Mouse (Mus musculus): Measurements from ENCODE around the gene Cdc34. TPM values are rescaled to one million over a fixed set of nuclear protein-coding genes. Genes with fewer than 3 reads are reported as not detected.

Gene Cdc34
- polyA plus RNA-seq (2012; rRNA removed; ENCODE audit: low replicate concordance) = 199 and 244 TPM in 2 replicates

DNA sequence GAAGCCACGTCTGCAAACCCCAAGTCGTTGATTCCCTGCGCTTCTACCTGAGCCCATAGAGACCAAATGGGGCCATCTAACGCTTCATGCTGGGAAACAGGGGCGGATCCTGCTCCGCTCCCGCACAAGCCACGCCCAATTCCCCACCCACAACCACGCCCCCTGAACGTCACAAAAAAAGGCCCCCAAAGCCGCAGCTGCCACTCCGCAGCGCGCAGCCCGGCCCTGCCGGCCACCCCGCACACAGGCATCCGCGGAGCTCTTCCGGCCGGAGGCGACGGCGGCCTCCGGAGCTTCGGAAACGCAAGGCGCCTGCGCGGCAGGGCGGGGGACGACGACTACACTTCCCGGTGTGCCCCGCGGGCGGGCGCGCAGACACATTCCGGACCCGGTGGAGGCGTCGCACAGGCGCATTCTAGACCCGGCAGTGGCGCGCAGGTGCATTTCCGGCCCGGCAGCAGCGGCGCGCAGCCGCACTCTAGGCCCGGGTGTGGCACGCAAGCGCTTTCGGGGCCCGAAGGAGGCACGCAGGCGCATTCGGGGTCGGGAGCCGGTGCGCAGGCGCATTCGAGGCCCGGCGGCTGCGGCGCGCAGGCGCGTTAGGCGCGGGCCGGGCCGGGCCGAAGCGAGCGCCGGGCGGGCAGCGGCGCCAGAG, at the start of gene Cdc34:
Cdc34 (plus strand) TSS at position 605 of the 655 bp plus-strand sequence.

DNA sequence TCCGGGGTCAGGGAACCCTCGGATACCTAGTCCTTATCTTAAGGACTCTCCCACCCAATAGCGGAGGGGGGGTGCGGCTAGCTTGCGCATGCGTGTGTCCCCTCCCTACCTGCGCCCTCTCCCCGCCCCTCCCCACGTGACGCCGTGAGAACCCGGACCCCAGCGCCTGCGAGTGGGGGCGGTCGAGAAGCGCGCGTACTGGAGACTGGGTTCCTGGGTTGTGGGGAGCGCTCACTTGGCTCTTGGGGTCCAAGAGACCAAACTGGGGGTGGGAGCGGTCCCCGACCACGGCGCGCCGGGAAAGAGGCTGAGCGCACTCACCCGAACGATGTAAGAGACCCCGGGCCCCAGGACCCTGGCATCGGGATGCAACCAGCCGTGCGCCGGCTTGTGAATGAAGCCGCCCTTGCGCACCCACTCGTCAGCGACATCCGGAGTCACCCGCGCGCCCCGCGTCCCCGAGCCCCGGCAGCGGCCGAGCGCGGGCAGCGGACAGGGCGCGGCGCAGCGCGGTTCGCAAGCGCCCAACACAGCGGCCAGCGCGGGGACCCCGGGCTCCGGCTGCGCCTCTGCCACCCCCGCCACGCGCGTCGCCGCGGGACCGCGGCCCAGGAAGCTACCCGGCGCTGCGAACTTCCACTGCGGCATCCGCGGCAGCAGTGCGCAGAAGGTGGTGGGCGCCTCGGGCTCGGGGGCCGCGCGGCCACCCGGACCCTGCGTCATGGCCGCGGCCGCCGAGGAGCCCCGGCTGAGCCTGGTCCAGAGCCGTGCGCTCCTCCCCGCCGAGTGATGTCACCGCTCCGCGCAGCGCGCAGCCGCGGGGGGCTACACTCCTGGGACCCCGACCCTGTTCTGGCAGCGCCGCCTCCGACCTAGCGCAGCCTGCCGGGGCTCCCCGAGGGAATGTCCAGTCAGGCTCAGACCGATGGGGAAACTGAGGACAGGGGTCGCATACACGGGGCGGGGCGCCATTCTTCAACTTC, 44.6 kb upstream of the Cdc34 start, which contains the start of gene Shc2:
Shc2 (minus strand) TSS at position 791 of the 983 bp plus-strand sequence.

GRCm38 (mm10) chr10:79645711-79646110, 36.3 kb upstream of the Cdc34 start, which contains the start of gene Odf3l2:
Gene Odf3l2, minus strand, starts transcription at chr10:79645738.

DNA sequence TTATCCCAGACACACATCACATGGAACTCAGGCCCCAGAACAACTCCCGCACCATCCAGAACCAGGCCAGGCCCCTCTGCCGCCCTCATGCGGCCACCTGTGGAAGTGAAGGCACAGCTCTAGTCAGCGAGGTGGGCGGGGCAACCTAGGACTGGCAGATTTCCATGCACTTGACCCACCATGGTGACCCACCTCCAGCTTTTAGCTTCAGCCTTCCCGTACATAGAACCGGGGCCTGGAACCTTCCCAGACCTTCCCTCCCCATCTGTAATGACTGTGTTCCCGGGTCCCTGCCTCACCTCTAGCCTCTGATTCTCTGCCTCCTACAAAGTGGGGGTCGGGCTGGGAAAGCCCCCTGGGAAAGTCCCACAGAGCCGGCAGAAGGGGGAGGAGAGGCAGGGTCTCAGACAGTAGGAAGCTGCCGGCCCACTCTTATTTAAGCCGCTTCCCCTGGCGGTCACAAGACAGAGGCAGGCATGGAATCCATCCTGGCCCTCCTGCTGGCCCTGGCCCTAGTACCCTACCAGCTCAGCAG, 17.8 kb upstream of the Cdc34 start, which contains the start of gene Madcam1:
Madcam1 (plus strand) TSS at position 429 of the 535 bp plus-strand sequence.

DNA sequence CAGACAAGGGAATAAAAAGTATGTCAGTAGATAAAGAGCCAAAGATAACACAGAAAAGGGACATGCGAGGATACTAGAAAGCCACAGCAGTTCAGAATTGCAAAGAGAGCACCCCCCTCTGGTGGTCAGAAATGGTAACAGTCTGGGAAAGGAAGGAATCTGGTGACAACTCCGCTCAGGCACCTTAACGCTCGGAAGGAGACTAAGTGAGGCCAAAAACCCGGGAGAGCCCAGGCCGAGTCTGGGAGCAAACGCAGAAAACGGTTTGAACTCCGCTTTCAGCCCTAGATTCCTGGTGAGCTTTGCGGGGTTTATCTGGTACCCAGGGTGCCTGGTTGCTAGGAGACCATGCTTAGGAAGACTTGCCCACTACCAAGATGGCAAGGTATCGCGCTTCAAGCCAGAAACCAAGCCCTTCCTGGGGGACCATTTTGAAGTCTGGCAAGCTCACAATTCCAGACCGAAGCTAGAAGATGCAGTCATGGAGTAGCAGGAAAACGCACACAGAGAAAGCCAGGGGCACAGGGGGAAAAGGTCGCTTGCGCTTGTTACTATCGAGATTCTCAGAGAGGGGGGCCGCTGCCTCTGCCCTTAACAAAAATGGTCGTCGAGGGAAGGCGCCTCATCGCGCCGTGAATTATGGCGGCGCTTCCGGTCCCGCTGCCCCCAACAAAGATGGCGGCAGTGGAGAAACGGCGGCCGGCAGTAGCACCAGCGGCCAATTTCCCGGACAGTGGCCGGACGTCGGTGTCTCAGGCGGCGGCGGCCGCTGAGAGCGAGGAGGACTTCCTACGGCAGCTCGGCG, 13.0 kb upstream of the Cdc34 start, which contains the start of gene Tpgs1:
Tpgs1 (plus strand) TSS at position 599 of the 805 bp plus-strand sequence.

DNA sequence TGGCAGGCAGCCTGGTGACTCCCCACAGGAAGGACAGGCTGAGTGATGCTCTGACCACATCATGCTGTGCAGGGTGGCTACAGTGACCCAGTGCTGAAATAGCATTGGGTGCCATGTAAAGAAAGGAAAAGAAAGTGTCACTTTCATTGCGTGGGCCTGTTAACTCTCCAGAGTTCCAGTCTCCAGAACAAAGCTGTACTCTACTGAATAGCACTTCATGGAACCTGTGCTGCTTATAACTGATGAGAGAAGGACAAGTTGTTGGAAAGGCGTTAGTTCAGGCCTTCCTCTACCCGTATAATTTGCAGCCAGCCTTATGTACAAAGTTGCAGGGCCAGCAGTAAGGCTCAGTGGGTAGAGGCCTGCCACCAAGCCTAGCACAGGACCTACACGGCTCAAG, 6.7 kb downstream of the Cdc34 start, which contains the start of gene Gzmm:
Gzmm (plus strand) TSS at position 301 of the 400 bp plus-strand sequence.

DNA sequence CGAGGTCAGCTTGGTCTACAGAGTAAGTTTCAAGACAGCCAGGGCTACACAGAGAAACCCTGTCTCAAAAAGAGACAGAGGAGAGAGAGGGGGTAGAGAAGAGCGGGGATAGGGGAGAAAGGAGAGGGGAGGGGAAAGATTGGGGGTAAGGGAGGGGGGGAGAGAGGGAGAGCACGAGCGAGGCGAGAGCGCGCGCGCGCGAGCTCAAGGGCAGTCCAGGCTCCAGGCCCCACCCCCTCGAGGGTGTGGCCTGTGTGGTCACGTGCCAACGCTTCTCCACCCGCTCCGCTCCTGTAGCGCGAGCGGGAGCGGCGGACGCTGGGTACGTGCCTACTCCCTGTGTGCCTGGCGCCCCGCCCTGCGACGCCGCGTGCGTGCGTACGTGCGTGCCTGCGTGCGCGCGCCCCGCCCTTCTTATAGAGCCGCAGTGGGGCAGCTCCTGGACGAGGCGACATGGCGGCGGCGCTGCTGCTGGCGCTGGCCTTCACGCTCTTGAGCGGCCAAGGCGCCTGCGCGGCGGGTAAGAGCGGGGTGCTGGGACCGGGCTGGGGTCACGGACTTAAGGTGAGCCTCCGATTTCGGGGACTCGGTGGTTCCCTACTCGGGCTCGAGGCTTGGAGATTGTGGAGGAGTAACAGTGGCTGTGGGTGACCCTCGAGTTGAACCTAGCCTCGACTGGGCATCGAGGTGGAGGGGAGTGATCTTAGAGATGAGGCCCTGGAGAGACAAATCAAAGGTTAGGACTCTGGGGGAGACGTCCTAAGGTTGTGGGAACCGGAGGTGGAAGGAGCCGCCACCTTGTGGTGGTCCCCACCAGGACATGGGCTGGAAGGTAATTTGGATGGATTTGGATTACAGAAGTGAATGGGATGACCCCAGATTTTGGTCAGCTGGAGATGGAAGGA, 22.3 kb downstream of the Cdc34 start, which contains the start of gene Bsg:
Bsg (plus strand) TSS at position 427 of the 905 bp plus-strand sequence.

DNA sequence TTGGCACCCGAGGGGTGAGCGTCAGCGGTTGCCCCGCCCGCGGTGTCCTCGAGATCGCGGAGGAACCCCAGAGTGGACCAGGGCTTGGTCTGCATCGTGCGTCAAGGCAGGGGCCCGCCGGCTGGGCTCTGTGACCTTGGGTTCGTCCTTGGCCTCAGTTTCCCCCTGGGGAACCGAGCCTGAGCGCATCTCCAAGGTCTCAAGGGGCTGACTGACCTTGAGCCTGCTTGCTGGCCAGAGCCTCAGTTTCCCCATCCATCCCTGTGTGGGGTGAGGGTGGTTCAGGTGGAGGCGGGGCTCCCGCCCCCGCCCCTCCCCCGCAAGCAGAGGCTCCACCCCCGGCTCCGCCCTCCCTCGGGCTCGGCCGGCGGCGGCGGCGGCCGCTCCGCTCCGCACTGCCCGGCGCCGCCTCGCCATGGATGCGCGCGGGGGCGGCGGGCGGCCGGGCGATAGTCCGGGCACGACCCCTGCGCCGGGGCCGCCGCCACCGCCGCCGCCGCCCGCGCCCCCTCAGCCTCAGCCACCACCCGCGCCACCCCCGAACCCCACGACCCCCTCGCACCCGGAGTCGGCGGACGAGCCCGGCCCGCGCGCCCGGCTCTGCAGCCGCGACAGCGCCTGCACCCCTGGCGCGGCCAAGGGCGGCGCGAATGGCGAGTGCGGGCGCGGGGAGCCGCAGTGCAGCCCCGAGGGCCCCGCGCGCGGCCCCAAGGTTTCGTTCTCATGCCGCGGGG, 34.4 kb downstream of the Cdc34 start, which contains the start of gene Hcn2:
Hcn2 (plus strand) TSS at position 381 of the 734 bp plus-strand sequence.

Other genes with a start within 250 kb of the Cdc34 start
- gene Vmn2r83, start 213.5 kb upstream of the Cdc34 start, polyA plus RNA-seq (2012; rRNA removed; ENCODE audit: low replicate concordance) = not detected in 2 replicates
- 24.3 and 42.8 TPM in 2 replicates for gene Plpp2, start 148.4 kb upstream of the Cdc34 start, polyA plus RNA-seq (2012; rRNA removed; ENCODE audit: low replicate concordance)
- gene Mier2, start 127.0 kb upstream of the Cdc34 start, polyA plus RNA-seq (2012; rRNA removed; ENCODE audit: low replicate concordance) = 50.2 and 106 TPM in 2 replicates
- gene Theg, start 94.9 kb upstream of the Cdc34 start, polyA plus RNA-seq (2012; rRNA removed; ENCODE audit: low replicate concordance) = not detected in 2 replicates
- 0.11 and 0.67 TPM in 2 replicates for gene C2cd4c, start 68.2 kb upstream of the Cdc34 start, polyA plus RNA-seq (2012; rRNA removed; ENCODE audit: low replicate concordance)
- 11.9 and 35.3 TPM in 2 replicates for gene Shc2, start 44.3 kb upstream of the Cdc34 start, polyA plus RNA-seq (2012; rRNA removed; ENCODE audit: low replicate concordance)
- not detected in 2 replicates for gene Odf3l2, start 36.5 kb upstream of the Cdc34 start, polyA plus RNA-seq (2012; rRNA removed; ENCODE audit: low replicate concordance)
- 0.35 and 0.63 TPM in 2 replicates for gene Madcam1, start 17.6 kb upstream of the Cdc34 start, polyA plus RNA-seq (2012; rRNA removed; ENCODE audit: low replicate concordance)
- gene Tpgs1, start 12.8 kb upstream of the Cdc34 start, polyA plus RNA-seq (2012; rRNA removed; ENCODE audit: low replicate concordance) = 53.3 and 65.9 TPM in 2 replicates
- gene Gzmm, start 6.8 kb downstream of the Cdc34 start, polyA plus RNA-seq (2012; rRNA removed; ENCODE audit: low replicate concordance) = 0.96 and 1.0 TPM in 2 replicates
- 629 and 760 TPM in 2 replicates for gene Bsg, start 22.3 kb downstream of the Cdc34 start, polyA plus RNA-seq (2012; rRNA removed; ENCODE audit: low replicate concordance)
- 2.0 and 3.2 TPM in 2 replicates for gene Hcn2, start 34.4 kb downstream of the Cdc34 start, polyA plus RNA-seq (2012; rRNA removed; ENCODE audit: low replicate concordance)
- gene Polrmt, start 64.4 kb downstream of the Cdc34 start, polyA plus RNA-seq (2012; rRNA removed; ENCODE audit: low replicate concordance) = 53.4 and 66.9 TPM in 2 replicates
- gene Fgf22, start 72.9 kb downstream of the Cdc34 start, polyA plus RNA-seq (2012; rRNA removed; ENCODE audit: low replicate concordance) = 0.26 TPM in 1 of 2 replicates, not detected in the other
- 70.2 and 152 TPM in 2 replicates for gene Rnf126, start 84.8 kb downstream of the Cdc34 start, polyA plus RNA-seq (2012; rRNA removed; ENCODE audit: low replicate concordance)
- gene Fstl3, start 95.1 kb downstream of the Cdc34 start, polyA plus RNA-seq (2012; rRNA removed; ENCODE audit: low replicate concordance) = 48.7 and 48.9 TPM in 2 replicates
- gene Prss57, start 108.8 kb downstream of the Cdc34 start, polyA plus RNA-seq (2012; rRNA removed; ENCODE audit: low replicate concordance) = 0.17 and 0.19 TPM in 2 replicates
- 79.5 and 127 TPM in 2 replicates for gene Palm, start 111.4 kb downstream of the Cdc34 start, polyA plus RNA-seq (2012; rRNA removed; ENCODE audit: low replicate concordance)
- 0.53 and 9.3 TPM in 2 replicates for gene Misp, start 138.8 kb downstream of the Cdc34 start, polyA plus RNA-seq (2012; rRNA removed; ENCODE audit: low replicate concordance)
- gene Ptbp1, start 172.2 kb downstream of the Cdc34 start, polyA plus RNA-seq (2012; rRNA removed; ENCODE audit: low replicate concordance) = 143 and 437 TPM in 2 replicates
- 9.6 and 15.2 TPM in 2 replicates for gene Prtn3, start 192.3 kb downstream of the Cdc34 start, polyA plus RNA-seq (2012; rRNA removed; ENCODE audit: low replicate concordance)
- 32.9 and 40.1 TPM in 2 replicates for gene Plppr3, start 192.4 kb downstream of the Cdc34 start, polyA plus RNA-seq (2012; rRNA removed; ENCODE audit: low replicate concordance)
- 1.6 and 3.3 TPM in 2 replicates for gene Elane, start 204.1 kb downstream of the Cdc34 start, polyA plus RNA-seq (2012; rRNA removed; ENCODE audit: low replicate concordance)
- gene Cfd, start 208.7 kb downstream of the Cdc34 start, polyA plus RNA-seq (2012; rRNA removed; ENCODE audit: low replicate concordance) = 21,080 and 31,020 TPM in 2 replicates
- gene Med16, start 226.7 kb downstream of the Cdc34 start, polyA plus RNA-seq (2012; rRNA removed; ENCODE audit: low replicate concordance) = 55.6 and 79.3 TPM in 2 replicates
- not detected in 2 replicates for gene Gm26602, start 228.7 kb downstream of the Cdc34 start, polyA plus RNA-seq (2012; rRNA removed; ENCODE audit: low replicate concordance)
- gene Kiss1r, start 234.8 kb downstream of the Cdc34 start, polyA plus RNA-seq (2012; rRNA removed; ENCODE audit: low replicate concordance) = 9.9 and 10.5 TPM in 2 replicates
- 145 and 176 TPM in 2 replicates for gene R3hdm4, start 239.0 kb downstream of the Cdc34 start, polyA plus RNA-seq (2012; rRNA removed; ENCODE audit: low replicate concordance)
- gene Arid3a, start 244.8 kb downstream of the Cdc34 start, polyA plus RNA-seq (2012; rRNA removed; ENCODE audit: low replicate concordance) = 3.0 and 9.3 TPM in 2 replicates

Data from subcutaneous adipose tissue, adult 2 months (tissue).